Mouse (Mus musculus): ENCODE results near the gene Gpatch3. TPM values are rescaled to one million over a fixed set of nuclear protein-coding genes. Genes with fewer than 3 reads are reported as not detected.

Gene Gpatch3
- 3.6 and 3.8 TPM in 2 replicates for polyA plus RNA-seq (2015; fragmentation: Nextera tagmentation; extraction: Ambion mirVana)

- WGBS, result 6% methylated on average over 44 of the region's 44 CpGs
- Histone ChIP-seq H3K27me3 (ENCODE audit: control insufficient read depth, insufficient read depth, low read length) (no peaks in the 10 kb centered on the region), H3K36me3 (ENCODE audit: control insufficient read depth, insufficient read depth, low read length) (peaks cover 4% of the 10 kb centered on the region; the same call in 1 of the 2 replicates), H3K4me1 (replicated peaks; ENCODE audit: control insufficient read depth, insufficient read depth) (no peaks in the 10 kb centered on the region; the same call in 1 of the 2 replicates), H3K27ac (replicated peaks) (peak within 1 kb of the TSS; percentile 88), H3K9ac (ENCODE audit: low read length) (peak within 1 kb of the TSS; percentile 92), H3K4me3 (ENCODE audit: low read depth, low read length) (peak within 1 kb of the TSS; percentile 82), H3K4me2 (replicated peaks; ENCODE audit: low read depth) (peak within 1 kb of the TSS; percentile 96), H3K9me3 (ENCODE audit: control insufficient read depth, low read length) (no peaks in the 10 kb centered on the region)
- ATAC-seq (ENCODE audit: low FRiP score, low TSS enrichment) (peak; percentile 92), DNase-seq (ENCODE audit: low spot score) (peak; percentile 93)
- TF ChIP-seq CTCF (IDR thresholded peaks at IDR 0.05; ENCODE audit: low read depth) (peak; percentile 56), EP300 (optimal IDR thresholded peaks at IDR 0.05) (peak; percentile 98)
These were observed at the start of gene Gpatch3 for GRCm38 (mm10) chr4:133574070-133574842. Gene Gpatch3, plus strand, starts transcription at chr4:133574745.

DNA sequence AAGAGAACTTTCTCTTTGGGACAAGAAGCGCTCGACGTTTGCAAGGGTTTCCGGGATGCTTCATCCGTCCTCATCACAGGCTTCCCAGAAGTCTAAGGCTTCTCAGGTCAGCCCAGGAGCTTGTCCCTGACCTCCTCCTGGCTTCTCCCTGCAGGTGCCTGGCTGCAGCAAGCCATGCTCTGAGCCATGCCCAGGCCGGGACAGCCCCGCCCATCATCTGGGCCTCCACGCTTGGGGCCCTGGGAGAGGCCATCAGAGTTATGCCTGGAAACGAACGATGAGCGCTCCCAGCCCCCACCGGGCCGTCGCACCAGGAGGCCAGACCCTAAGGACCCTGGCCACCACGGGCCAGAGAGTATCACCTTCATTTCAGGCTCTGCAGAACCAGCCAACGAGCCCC is 46.8 kb upstream of the Gpatch3 start:
- H3K9me3 ChIP-seq (ENCODE audit: control insufficient read depth, low read length), result no peaks in the 10 kb centered on the region
- DNase-seq (ENCODE audit: low spot score) (no peak), ATAC-seq (ENCODE audit: low FRiP score, low TSS enrichment) (peak; percentile 20; the same call in 1 of the 2 replicates)
- WGBS, result 59% methylated on average over 16 of the region's 16 CpGs
- no peak overlapping the region for H3K27ac ChIP-seq (replicated peaks)
- H3K36me3 ChIP-seq (ENCODE audit: control insufficient read depth, insufficient read depth, low read length), result peaks cover 12% of the 10 kb centered on the region
- no peaks in the 10 kb centered on the region for H3K27me3 ChIP-seq (ENCODE audit: control insufficient read depth, insufficient read depth, low read length)
- no peak overlapping the region for H3K4me2 ChIP-seq (replicated peaks; ENCODE audit: low read depth)
- no peak overlapping the region for H3K9ac ChIP-seq (ENCODE audit: low read length)
- no peak overlapping the region for H3K4me3 ChIP-seq (ENCODE audit: low read depth, low read length)
- TF ChIP-seq CTCF (IDR thresholded peaks at IDR 0.05; ENCODE audit: low read depth) (no peak), EP300 (optimal IDR thresholded peaks at IDR 0.05) (no peak)
- H3K4me1 ChIP-seq (replicated peaks; ENCODE audit: control insufficient read depth, insufficient read depth), result no peaks in the 10 kb centered on the region

GRCm38 (mm10) chr4:133532777-133533176 is 41.8 kb upstream of the Gpatch3 start:
- DNase-seq (ENCODE audit: low spot score) (no peak), ATAC-seq (ENCODE audit: low FRiP score, low TSS enrichment) (no peak)
- Histone ChIP-seq H3K36me3 (ENCODE audit: control insufficient read depth, insufficient read depth, low read length) (peaks cover 25% of the 10 kb centered on the region), H3K9ac (ENCODE audit: low read length) (no peak overlapping the region), H3K9me3 (ENCODE audit: control insufficient read depth, low read length) (no peaks in the 10 kb centered on the region), H3K27ac (replicated peaks) (no peak overlapping the region), H3K4me2 (replicated peaks; ENCODE audit: low read depth) (no peak overlapping the region), H3K4me3 (ENCODE audit: low read depth, low read length) (no peak overlapping the region), H3K4me1 (replicated peaks; ENCODE audit: control insufficient read depth, insufficient read depth) (no peaks in the 10 kb centered on the region), H3K27me3 (ENCODE audit: control insufficient read depth, insufficient read depth, low read length) (no peaks in the 10 kb centered on the region)
- TF ChIP-seq EP300 (optimal IDR thresholded peaks at IDR 0.05) (no peak), CTCF (IDR thresholded peaks at IDR 0.05; ENCODE audit: low read depth) (peak; percentile 42; the same call in 1 of the 2 replicates)
- WGBS, result 73% methylated on average over 3 of the region's 3 CpGs

DNA sequence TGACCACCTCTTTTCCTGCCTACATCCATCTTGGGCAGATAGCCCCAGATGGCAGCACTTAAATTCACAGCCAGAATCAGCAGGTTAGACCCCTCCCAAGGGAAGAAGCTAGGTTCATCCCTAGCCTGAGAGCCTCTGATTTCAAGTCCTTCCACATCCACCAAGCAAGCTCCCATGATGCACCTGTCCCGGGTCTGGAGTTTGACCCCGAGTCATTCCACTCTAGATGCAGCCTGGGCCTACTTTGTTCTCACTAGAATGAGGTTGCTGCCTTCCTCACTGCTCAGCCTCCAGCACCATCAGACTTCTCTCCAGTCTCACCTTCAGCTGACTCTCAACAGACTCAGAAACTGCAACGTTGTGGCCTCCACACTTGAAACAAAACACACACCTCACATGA is 38.5 kb upstream of the Gpatch3 start:
- H3K27ac ChIP-seq (replicated peaks), result no peak overlapping the region

GRCm38 (mm10) chr4:133536652-133537051 is 37.9 kb upstream of the Gpatch3 start:
- no peak overlapping the region for H3K4me3 ChIP-seq (ENCODE audit: low read depth, low read length)
- H3K4me1 ChIP-seq (replicated peaks; ENCODE audit: control insufficient read depth, insufficient read depth), result no peaks in the 10 kb centered on the region
- peaks cover 22% of the 10 kb centered on the region for H3K36me3 ChIP-seq (ENCODE audit: control insufficient read depth, insufficient read depth, low read length)
- H3K9ac ChIP-seq (ENCODE audit: low read length), result no peak overlapping the region
- no peak overlapping the region for H3K4me2 ChIP-seq (replicated peaks; ENCODE audit: low read depth)
- no peaks in the 10 kb centered on the region for H3K27me3 ChIP-seq (ENCODE audit: control insufficient read depth, insufficient read depth, low read length)
- H3K27ac ChIP-seq (replicated peaks), result no peak overlapping the region
- ATAC-seq (ENCODE audit: low FRiP score, low TSS enrichment), result no peak
- DNase-seq (ENCODE audit: low spot score), result no peak
- 81% methylated on average over 5 of the region's 5 CpGs for WGBS
- no peaks in the 10 kb centered on the region for H3K9me3 ChIP-seq (ENCODE audit: control insufficient read depth, low read length)
- TF ChIP-seq CTCF (IDR thresholded peaks at IDR 0.05; ENCODE audit: low read depth) (no peak), EP300 (optimal IDR thresholded peaks at IDR 0.05) (no peak)

More for the DNA sequence above, 38.5 kb upstream of the Gpatch3 start:
- H3K27me3 ChIP-seq (ENCODE audit: control insufficient read depth, insufficient read depth, low read length), result no peaks in the 10 kb centered on the region
- no peak for TF ChIP-seq EP300 (optimal IDR thresholded peaks at IDR 0.05)
- TF ChIP-seq CTCF (IDR thresholded peaks at IDR 0.05; ENCODE audit: low read depth), result no peak
- no peaks in the 10 kb centered on the region for H3K4me1 ChIP-seq (replicated peaks; ENCODE audit: control insufficient read depth, insufficient read depth)
- no peaks in the 10 kb centered on the region for H3K9me3 ChIP-seq (ENCODE audit: control insufficient read depth, low read length)
- H3K4me2 ChIP-seq (replicated peaks; ENCODE audit: low read depth), result no peak overlapping the region
- no peak for ATAC-seq (ENCODE audit: low FRiP score, low TSS enrichment)
- 78% methylated on average over 3 of the region's 3 CpGs for WGBS
- H3K36me3 ChIP-seq (ENCODE audit: control insufficient read depth, insufficient read depth, low read length), result peaks cover 22% of the 10 kb centered on the region
- no peak for DNase-seq (ENCODE audit: low spot score)
- H3K9ac ChIP-seq (ENCODE audit: low read length), result no peak overlapping the region
- no peak overlapping the region for H3K4me3 ChIP-seq (ENCODE audit: low read depth, low read length)

Data from stomach, postnatal 0 days (tissue).